Mouse (Mus musculus) intestine, embryonic 15.5 days (tissue): Measurements from ENCODE around the gene Rbm20. TPM values are rescaled to one million over a fixed set of nuclear protein-coding genes. Genes with fewer than 3 reads are reported as not detected.
A peak's percentile ranks its signal among the peaks of the same experiment; 100 is the strongest.

Experiments used
- ATAC-seq: fragments of 200-750 bp; cut with Nextera tagmentation; 2 replicates; pipeline ENCODE4 v1.8.0; 2017; ENCODE audit warnings: moderate TSS enrichment, moderate library complexity
- H3K27ac ChIP-seq: fragments of 300-500 bp; sonication (generic); 2 replicates; pipeline ENCODE4 v1.5.1; 2015; ENCODE audit warnings: mild to moderate bottlenecking, inconsistent platforms
- H3K27me3 ChIP-seq: fragments of 300-500 bp; sonication (generic); replicated peaks from 2 replicates; pipeline ENCODE4 v1.6.1; 2015; ENCODE audit warnings: inconsistent platforms
- H3K36me3 ChIP-seq: fragments of 300-500 bp; sonication (generic); 2 replicates; pipeline ENCODE4 v1.6.1; 2015; ENCODE audit warnings: inconsistent platforms
- H3K4me1 ChIP-seq: fragments of 300-500 bp; sonication (generic); replicated peaks from 2 replicates; pipeline ENCODE4 v1.6.1; 2015; ENCODE audit warnings: inconsistent platforms
- H3K4me2 ChIP-seq: fragments of 300-500 bp; sonication (generic); replicated peaks from 2 replicates; pipeline ENCODE4 v1.6.1; 2015; ENCODE audit warnings: mild to moderate bottlenecking, inconsistent platforms
- H3K4me3 ChIP-seq: fragments of 300-500 bp; sonication (generic); replicated peaks from 2 replicates; pipeline ENCODE4 v1.5.1; 2015; ENCODE audit warnings: inconsistent platforms
- H3K9ac ChIP-seq: fragments of 300-500 bp; sonication (generic); 2 replicates; pipeline ENCODE4 v1.6.1; 2015; ENCODE audit warnings: inconsistent platforms
- H3K9me3 ChIP-seq: fragments of 300-500 bp; sonication (generic); 2 replicates; pipeline ENCODE4 v1.6.1; 2016; ENCODE audit warnings: inconsistent platforms
- WGBS: fragments of 180-500 bp; shearing (Covaris S2); methylation state at CpG from one replicate; pipeline ENCODE4 v1.1.7; 2015; 5-methylcytosine and 5-hydroxymethylcytosine counted together
- polyA plus RNA-seq: library from polyadenylated mRNA; unstranded; fragments of >200 nt; fragmentation: Nextera tagmentation; extraction: Ambion mirVana; gene quantifications from 2 replicates; pipeline ENCODE4 v1.2.1, GENCODE M21; 2015

Gene Rbm20
- polyA plus RNA-seq, 1 experiment from 2014 or later, result 0.77 TPM

GRCm38 (mm10) chr19:53773937-53774640 lies 97.0 kb downstream of the Rbm20 start:
- no peaks in the 10 kb centered on the region for H3K36me3 ChIP-seq
- peak; percentile 49; the same call in 1 of the 2 replicates for ATAC-seq
- H3K27me3 ChIP-seq, result no peaks in the 10 kb centered on the region
- H3K4me1 ChIP-seq, result no peaks in the 10 kb centered on the region
- H3K27ac ChIP-seq, result no peak overlapping the region
- H3K4me2 ChIP-seq, result no peak overlapping the region
- no peak overlapping the region for H3K4me3 ChIP-seq
- WGBS, result 50% methylated on average over 11 of the region's 11 CpGs
- no peaks in the 10 kb centered on the region for H3K9me3 ChIP-seq
- no peak overlapping the region for H3K9ac ChIP-seq

GRCm38 (mm10) chr19:53774641-53775350 lies 97.7 kb downstream of the Rbm20 start:
- 55% methylated on average over 7 of the region's 7 CpGs for WGBS

DNA sequence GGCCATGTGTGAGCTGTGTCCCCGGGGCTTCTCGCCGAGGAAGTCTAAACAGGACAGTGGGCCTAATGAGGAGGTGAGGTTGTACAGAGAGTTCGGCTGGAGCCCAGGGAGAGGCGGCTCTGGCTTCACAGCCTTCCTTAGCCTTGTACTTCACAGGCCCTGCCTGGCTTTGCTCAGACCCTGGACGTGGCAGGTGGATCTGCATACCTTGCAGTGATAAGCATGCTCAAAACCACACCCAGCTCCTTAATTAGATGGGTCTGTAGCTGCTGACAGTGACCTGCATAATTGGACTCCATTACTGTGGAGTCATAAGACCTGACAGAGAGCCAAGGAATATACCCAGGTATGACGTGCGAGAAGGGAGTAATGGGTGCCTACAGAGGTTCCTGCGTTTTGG lies 102.3 kb downstream of the Rbm20 start:
- Histone ChIP-seq H3K36me3 (no peaks in the 10 kb centered on the region), H3K9ac (no peak overlapping the region), H3K4me1 (no peaks in the 10 kb centered on the region), H3K4me2 (no peak overlapping the region), H3K27me3 (no peaks in the 10 kb centered on the region), H3K27ac (no peak overlapping the region), H3K4me3 (no peak overlapping the region), H3K9me3 (no peaks in the 10 kb centered on the region)
- ATAC-seq, result no peak
- 77% methylated on average over 9 of the region's 9 CpGs for WGBS

More at GRCm38 (mm10) chr19:53774641-53775350, 97.7 kb downstream of the Rbm20 start:
- Histone ChIP-seq H3K36me3 (no peaks in the 10 kb centered on the region), H3K4me2 (no peak overlapping the region), H3K4me1 (no peaks in the 10 kb centered on the region), H3K27ac (no peak overlapping the region), H3K9me3 (no peaks in the 10 kb centered on the region), H3K27me3 (no peaks in the 10 kb centered on the region), H3K9ac (no peak overlapping the region), H3K4me3 (no peak overlapping the region)
- ATAC-seq, result no peak; the same call in 1 of the 2 replicates

GRCm38 (mm10) chr19:53779818-53780217 lies 102.7 kb downstream of the Rbm20 start:
- 86% methylated on average over 4 of the region's 4 CpGs for WGBS
- Histone ChIP-seq H3K9ac (no peak overlapping the region), H3K36me3 (no peaks in the 10 kb centered on the region), H3K4me1 (no peaks in the 10 kb centered on the region), H3K27ac (no peak overlapping the region), H3K27me3 (no peaks in the 10 kb centered on the region), H3K4me2 (no peak overlapping the region), H3K4me3 (no peak overlapping the region), H3K9me3 (no peaks in the 10 kb centered on the region)
- ATAC-seq, result no peak

DNA sequence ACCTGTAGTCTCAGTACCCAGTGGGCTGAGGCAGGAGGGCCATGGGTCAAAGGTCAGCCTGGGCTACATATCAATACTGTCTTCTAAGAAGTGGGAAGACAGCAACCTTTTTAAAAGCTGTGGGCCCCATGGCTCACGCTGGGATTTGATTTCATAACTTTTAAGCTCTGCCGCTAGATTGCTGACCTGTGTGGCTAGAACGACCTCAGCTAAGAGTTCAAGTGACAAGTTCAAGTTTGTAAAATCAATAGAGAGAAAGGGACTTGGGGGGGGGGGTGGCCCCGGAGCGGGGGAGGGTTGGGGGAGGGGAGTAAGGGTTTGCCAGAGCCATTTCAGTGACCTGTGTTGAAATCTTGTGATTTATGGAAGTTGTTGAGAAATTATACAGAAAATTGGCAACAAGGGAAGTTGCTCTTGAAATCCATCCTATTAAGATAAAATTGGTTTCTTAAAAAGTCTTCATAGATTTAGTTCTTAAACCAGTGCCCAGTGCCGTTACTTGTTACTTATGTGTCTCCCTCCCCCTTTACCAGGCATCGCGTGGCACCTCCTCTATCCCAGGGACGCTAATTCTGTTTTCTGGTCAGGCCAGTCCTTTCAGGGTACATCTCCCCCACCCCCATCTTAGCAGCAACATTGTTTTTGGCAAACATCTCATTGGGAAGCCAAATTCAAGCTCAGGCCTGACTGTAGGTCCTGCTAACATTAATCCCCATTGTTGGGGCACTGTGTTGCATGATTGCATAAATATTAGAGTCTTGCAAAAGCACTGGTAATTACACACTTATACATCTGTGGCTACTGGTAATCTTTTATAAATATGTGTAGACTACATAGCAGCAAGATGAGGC lies 103.9 kb downstream of the Rbm20 start:
- H3K9me3 ChIP-seq, result no peaks in the 10 kb centered on the region
- H3K4me1 ChIP-seq, result no peaks in the 10 kb centered on the region
- 63% methylated on average over 9 of the region's 9 CpGs for WGBS
- no peak overlapping the region for H3K4me3 ChIP-seq
- ATAC-seq, result no peak
- H3K36me3 ChIP-seq, result no peaks in the 10 kb centered on the region
- no peak overlapping the region for H3K9ac ChIP-seq
- no peaks in the 10 kb centered on the region for H3K27me3 ChIP-seq
- H3K27ac ChIP-seq, result no peak overlapping the region
- H3K4me2 ChIP-seq, result no peak overlapping the region

DNA sequence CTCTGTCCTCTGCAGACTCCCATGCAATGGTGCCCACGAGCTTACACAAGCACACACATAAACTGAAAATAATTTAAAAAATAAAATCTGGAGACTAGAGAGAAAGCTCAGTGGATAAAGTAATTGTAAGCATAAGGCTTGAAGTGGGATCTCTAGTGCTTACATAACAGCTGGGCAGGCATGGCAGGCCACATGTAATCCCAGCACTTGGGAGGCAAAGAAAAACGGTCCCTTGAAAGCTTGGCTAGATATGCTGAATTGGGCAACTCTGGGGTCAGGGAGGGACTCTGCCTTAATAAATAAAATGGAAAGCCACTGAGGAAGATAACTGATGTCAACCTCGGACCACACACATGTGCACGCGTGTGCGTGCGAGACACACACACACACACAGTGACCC lies 104.7 kb downstream of the Rbm20 start:
- no peak overlapping the region for H3K27ac ChIP-seq
- H3K36me3 ChIP-seq, result no peaks in the 10 kb centered on the region
- no peaks in the 10 kb centered on the region for H3K27me3 ChIP-seq
- no peak for ATAC-seq
- no peak overlapping the region for H3K4me3 ChIP-seq
- 87% methylated on average over 7 of the region's 7 CpGs for WGBS
- no peaks in the 10 kb centered on the region for H3K4me1 ChIP-seq
- H3K9ac ChIP-seq, result no peak overlapping the region
- H3K9me3 ChIP-seq, result no peaks in the 10 kb centered on the region
- no peak overlapping the region for H3K4me2 ChIP-seq

DNA sequence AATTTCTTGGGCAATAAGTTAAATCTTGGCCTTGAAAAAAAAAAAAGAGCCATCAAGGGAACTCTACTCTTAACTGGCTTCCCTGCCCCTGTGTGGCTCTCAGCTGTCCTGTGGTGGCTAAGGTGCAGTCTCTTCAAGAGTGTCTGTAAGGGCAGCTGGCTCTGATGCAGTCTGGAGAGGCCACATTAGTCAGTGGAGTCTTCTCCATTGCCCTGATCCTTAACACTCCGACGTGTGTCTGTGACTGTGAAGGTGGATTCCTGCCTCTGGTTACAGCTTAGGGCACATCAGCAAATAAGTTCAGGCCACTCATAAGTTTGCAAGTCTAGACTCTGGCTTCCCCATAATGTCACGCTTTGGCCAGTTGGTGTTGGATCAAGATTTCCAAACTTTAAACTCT lies 108.2 kb downstream of the Rbm20 start:
- no peak overlapping the region for H3K4me3 ChIP-seq
- H3K36me3 ChIP-seq, result no peaks in the 10 kb centered on the region
- no peaks in the 10 kb centered on the region for H3K9me3 ChIP-seq
- peaks cover 4% of the 10 kb centered on the region; the same call in 1 of the 2 replicates for H3K4me1 ChIP-seq
- WGBS, result 86% methylated on average over 3 of the region's 3 CpGs
- H3K9ac ChIP-seq, result no peak overlapping the region
- ATAC-seq, result no peak
- no peak overlapping the region for H3K4me2 ChIP-seq
- no peaks in the 10 kb centered on the region for H3K27me3 ChIP-seq
- H3K27ac ChIP-seq, result no peak overlapping the region

DNA sequence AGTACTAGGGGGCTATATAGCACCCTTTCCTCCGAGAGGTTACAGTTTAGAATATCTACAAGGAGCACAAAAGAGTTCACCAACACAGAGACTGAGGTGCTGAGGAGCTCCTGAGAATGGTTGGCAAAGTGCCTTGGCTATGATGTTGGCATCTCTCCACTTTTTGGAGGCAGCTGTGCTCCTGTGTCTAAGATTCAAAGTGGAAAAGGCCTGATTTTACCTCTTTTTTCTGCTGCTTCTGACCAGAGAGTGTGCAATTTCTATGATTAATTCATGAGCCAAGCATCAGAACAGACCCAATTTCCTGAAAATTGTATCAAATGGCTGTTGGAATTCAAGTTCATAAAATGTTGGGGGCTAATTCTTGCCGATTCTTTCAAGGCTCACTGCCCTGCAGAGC lies 109.1 kb downstream of the Rbm20 start:
- Histone ChIP-seq H3K36me3 (no peaks in the 10 kb centered on the region), H3K9ac (no peak overlapping the region), H3K27ac (no peak overlapping the region), H3K4me1 (peaks cover 4% of the 10 kb centered on the region; the same call in 1 of the 2 replicates), H3K9me3 (no peaks in the 10 kb centered on the region), H3K4me2 (no peak overlapping the region), H3K27me3 (no peaks in the 10 kb centered on the region), H3K4me3 (no peak overlapping the region)
- 68% methylated on average over 2 of the region's 2 CpGs for WGBS
- ATAC-seq, result no peak

GRCm38 (mm10) chr19:53786836-53787235 lies 109.7 kb downstream of the Rbm20 start:
- WGBS, result 78% methylated on average over 5 of the region's 5 CpGs
- no peak overlapping the region for H3K9ac ChIP-seq
- no peaks in the 10 kb centered on the region for H3K9me3 ChIP-seq
- no peaks in the 10 kb centered on the region for H3K27me3 ChIP-seq
- H3K27ac ChIP-seq, result no peak overlapping the region
- H3K4me3 ChIP-seq, result no peak overlapping the region
- no peak for ATAC-seq
- H3K4me1 ChIP-seq, result peaks cover 4% of the 10 kb centered on the region; the same call in 1 of the 2 replicates
- H3K36me3 ChIP-seq, result no peaks in the 10 kb centered on the region
- H3K4me2 ChIP-seq, result no peak overlapping the region

DNA sequence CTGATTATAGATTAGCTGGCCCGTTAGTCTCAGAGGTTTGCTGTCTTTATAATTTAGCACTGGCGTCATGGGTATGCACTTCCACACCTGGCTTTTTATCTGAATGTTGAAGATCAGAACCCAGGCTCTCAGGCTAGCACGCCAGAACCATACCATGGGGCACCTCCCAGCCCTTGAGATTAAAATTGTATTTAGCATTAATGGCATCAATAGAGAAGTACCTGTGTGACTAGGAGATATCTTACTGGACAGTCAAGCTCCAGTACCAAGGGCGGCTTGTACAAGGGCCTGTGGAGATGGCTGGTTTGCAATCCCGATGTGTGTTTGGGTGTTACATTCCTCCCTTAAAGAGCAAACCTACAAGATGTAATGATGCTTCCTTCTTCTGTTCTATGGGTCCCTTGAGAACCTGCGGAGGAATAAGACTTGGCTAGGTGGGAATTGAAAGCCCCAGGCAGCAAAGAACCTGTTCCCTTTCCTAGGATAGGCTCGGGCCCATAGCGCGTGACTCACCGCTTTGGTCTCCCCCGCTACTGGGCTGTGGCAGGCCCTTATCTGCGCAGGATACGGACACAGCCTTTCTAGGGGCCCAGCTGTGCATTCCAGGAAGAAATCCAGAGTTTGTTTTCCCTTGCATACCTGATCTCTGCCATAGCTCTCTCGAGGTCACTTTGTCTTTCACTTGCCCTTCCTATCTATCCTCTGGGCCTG lies 111.7 kb downstream of the Rbm20 start:
- Histone ChIP-seq H3K4me1 (peaks cover 4% of the 10 kb centered on the region; the same call in 1 of the 2 replicates), H3K4me3 (no peak overlapping the region), H3K9ac (no peak overlapping the region), H3K27ac (no peak overlapping the region), H3K27me3 (no peaks in the 10 kb centered on the region), H3K4me2 (no peak overlapping the region), H3K36me3 (no peaks in the 10 kb centered on the region), H3K9me3 (no peaks in the 10 kb centered on the region)
- 63% methylated on average over 14 of the region's 14 CpGs for WGBS
- ATAC-seq, result peak; percentile 91

DNA sequence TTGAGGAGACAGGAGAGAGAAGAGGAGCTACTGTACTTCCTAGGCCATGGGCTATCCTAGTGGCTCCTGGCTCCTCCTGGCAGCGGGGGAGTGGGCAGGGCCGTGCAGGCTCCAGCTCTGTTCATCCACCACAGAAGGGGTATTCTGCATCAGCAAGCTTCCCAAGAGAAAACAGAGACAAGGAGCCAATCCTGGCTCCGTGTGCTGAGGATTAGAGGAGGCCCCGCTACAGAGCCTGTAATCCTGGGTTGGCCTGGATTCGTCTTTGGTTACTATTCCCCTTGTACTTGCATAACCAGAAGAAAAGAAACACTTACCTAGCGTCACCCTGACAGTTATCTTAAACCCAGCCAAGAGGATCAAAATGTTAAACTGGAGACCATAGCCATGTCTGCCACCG lies 112.5 kb downstream of the Rbm20 start:
- WGBS, result 73% methylated on average over 7 of the region's 7 CpGs
- peaks cover 4% of the 10 kb centered on the region; the same call in 1 of the 2 replicates for H3K4me1 ChIP-seq
- no peaks in the 10 kb centered on the region for H3K27me3 ChIP-seq
- no peak overlapping the region for H3K27ac ChIP-seq
- H3K9me3 ChIP-seq, result no peaks in the 10 kb centered on the region
- no peak overlapping the region for H3K4me3 ChIP-seq
- no peak overlapping the region for H3K4me2 ChIP-seq
- no peaks in the 10 kb centered on the region for H3K36me3 ChIP-seq
- H3K9ac ChIP-seq, result no peak overlapping the region
- no peak for ATAC-seq
